Mouse (Mus musculus): ENCODE data around the gene Cntn5.

The Cntn5 gene

DNA sequence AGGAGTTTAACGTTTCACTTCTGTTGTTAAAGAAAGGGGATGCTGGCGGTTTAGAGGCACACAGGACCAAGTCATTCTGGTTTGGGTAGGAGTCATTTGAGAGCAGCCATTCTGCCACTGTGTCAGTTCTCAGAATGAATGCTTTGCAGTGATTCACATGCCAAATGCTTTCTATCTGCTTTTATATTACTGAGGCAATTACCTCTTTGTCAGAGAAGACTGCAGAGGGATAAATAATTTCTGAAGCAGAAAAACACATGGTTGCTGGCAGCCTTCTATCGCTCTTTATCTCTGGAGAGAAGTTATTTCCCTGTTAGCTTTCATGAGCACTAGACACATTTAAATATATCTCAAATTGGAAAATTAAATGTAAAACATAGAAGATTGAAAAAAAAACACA, 1207.9 kb downstream of the Cntn5 start:
- ATAC-seq (ENCODE audit: low TSS enrichment) = 0 out of 2 replicates have a peak, but pooled peaks have one; percentile 20

DNA sequence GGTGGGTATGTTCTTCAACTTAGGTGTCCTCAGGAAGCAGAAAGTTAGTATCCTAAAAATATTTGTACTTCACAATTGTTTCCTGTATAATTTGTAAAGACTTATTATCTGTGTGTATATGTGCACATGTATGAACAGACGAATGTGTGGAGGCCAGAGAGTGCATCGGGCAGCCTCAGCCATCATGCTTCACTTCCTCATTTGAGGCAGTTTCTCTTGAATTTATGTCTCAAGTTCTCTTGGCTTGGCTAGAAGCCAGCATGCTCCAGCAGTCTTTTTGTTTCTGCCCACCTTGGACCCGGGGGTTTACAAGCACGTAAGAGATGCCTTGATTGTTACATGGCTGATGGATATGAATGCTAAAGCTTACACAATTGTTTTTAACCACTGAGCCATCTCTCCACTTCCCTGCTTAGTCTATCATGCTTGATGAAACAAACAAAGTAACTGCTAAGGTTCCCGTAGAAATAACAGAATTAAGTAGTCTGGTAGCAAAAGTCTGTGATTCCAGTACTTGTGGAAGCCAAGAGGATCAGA, 1222.2 kb downstream of the Cntn5 start:
- no peak for ATAC-seq (ENCODE audit: low TSS enrichment)

DNA sequence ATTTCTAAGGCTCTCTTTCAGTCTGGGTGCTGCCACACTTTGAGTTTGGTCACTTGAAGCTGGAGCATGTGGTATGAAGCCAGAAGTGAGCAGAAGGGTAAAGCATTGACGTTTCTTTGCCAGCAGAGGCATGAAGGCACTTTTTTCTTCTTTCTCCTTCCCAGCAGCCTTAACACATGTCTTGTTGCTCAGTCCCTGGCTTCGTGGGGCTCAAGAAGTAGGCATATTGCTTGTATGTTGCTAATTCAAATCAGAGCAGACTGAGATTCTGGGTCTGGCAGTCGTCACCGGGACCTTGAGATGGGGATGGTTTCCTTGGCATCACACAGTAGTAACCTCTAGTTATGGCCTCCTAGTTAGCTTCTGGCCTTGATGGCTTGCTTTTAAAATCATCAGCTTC, 1228.5 kb downstream of the Cntn5 start:
- no peak for ATAC-seq (ENCODE audit: low TSS enrichment)

DNA sequence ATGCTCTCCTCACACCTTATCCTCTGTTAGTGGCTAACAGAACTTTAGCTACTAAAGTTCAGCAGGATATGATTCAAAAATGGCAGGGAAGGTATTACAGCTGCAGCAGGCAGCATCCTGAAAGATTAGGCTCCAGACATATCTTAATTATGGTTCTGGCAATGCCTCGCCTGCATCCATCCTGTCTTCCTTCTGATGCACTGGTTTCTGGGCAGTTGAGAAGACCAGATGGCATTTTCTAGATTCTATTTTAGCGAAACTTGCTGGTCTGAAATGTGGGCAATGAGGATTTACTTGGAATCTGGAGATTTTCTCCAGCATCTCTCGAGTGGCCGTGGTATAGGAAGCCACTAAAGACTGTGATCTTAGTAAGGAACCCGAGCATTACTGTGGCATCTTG, 1230.0 kb downstream of the Cntn5 start:
- ATAC-seq (ENCODE audit: low TSS enrichment) = peak; percentile 85

DNA sequence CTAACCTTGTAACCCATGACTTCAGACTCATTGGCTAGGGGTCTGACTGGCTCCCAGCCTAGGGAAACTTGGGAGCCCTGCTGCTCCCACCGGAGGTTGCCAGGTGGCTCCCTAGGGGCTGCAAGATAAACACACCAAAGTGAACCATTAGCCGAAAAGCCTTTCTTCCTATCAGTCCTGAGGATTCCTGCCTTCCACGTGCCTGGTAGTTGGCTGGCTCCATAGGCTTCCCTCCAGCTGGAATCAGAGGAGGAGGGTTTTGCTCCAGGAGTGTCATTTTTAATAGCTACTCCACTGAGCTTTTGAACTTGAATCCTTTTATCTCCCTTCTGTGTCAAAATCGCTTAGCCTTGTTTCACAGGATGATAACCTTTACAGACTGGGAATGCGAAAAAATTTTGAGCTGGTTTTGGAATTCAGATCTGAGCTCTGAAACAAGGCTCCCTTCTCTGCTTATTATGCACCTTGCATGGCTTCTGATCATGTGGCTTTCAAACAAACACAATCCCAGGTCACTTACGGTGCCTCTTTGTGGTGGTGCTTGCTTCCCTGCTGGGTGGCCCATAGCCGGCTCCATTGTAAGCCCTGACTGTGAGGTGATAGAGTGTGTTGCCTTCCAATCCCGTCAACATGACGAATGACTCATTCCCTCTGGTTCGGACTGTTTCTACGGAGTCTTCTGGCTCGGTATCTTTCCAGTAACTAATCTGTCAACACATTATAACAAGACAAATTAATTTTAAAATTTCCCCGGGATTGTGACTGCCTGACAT, 1231.1 kb downstream of the Cntn5 start:
- ATAC-seq (ENCODE audit: low TSS enrichment) = peak; percentile 55; the same call in 1 of the 2 replicates

DNA sequence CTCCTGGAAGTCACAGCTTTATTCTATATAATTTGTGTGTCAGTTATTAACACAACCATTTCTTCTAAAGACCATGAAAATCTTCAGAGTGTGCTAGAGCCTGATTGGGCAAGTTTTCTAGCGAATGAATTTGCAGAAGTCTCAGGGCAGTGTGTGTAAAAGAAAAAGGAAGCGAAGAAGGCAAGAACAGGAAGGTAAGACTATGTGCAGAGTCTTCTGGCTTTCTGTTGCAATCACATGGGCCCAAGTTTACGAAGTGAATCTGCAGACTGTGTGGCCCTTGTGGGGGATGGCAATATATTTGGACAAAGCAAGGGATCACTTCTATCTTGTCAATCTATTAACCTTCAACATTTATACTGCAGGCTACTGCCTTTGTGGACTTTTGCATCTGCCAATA, 1251.1 kb downstream of the Cntn5 start:
- no peak for ATAC-seq (ENCODE audit: low TSS enrichment)

DNA sequence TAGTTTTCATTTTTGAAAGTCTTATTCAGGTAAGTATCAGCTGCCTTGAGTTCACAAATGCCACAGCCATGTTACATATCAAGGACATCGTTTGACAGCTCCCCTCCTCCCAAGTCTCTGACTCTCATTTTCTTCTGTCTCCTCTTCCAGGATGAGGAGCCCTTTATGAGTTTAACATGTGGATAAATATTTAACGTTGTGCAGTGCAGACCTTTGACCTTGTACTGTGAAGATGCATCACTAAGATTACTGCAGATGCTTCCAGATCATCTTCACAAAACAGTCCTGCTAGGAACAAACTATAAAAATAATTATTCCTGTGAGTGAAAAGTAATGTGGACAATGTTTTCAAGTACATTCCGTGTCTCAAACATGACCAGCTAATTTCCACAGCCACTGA, 1257.2 kb downstream of the Cntn5 start:
- ATAC-seq (ENCODE audit: low TSS enrichment) = no peak

DNA sequence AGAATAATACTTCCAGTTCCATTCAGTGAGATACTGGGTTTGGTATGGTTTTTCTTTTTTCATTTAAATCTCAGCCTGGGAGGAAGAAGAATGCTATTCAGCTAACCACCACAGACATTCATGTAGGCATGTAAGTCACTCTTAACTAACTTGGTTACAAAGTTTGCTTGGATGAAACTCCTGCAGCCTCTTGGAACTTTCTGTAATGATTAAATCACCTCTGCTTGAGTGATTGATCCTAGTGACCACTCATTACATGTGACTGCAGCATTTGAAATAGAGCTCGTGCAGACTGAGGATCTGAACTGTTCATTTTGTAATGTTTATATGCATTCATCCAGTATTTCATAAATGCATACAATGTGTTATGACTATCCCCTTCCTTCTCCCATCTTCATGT, 1258.3 kb downstream of the Cntn5 start:
- no peak for ATAC-seq (ENCODE audit: low TSS enrichment)
